Mouse (Mus musculus) splenic B cell, adult 2 months (primary cell): ENCODE measurements around the gene Cmss1.

ENCODE experiments used
- DNase-seq: peaks from one replicate; pipeline ENCODE4 v3.0.0-alpha.2; 2011; ENCODE audit warnings: low read depth, low spot score
- H3K27me3 ChIP-seq: 2 replicates; pipeline ENCODE4 v1.6.1; 2012; ENCODE audit warnings: mild to moderate bottlenecking, low read length, moderate library complexity, mixed read lengths; ENCODE audit not compliant: control insufficient read depth, poor library complexity, insufficient read depth, severe bottlenecking
- H3K36me3 ChIP-seq: 2 replicates; pipeline ENCODE4 v1.6.1; 2012; ENCODE audit warnings: mild to moderate bottlenecking, low read length, moderate library complexity, mixed read lengths; ENCODE audit not compliant: control insufficient read depth, poor library complexity, insufficient read depth, severe bottlenecking

Cmss1 gene

GRCm38 (mm10) chr16:57267068-57267467 is 339.6 kb downstream of the Cmss1 start:
- no peaks in the 10 kb centered on the region for H3K36me3 ChIP-seq
- no peak for DNase-seq
- H3K27me3 ChIP-seq = no peaks in the 10 kb centered on the region

- DNase-seq = no peak
- no peaks in the 10 kb centered on the region for H3K27me3 ChIP-seq
- H3K36me3 ChIP-seq = no peaks in the 10 kb centered on the region
These were observed 346.5 kb downstream of the Cmss1 start for GRCm38 (mm10) chr16:57260152-57260551.

- Histone ChIP-seq H3K27me3 (no peaks in the 10 kb centered on the region), H3K36me3 (no peaks in the 10 kb centered on the region)
- DNase-seq = peak; percentile 60
These were observed 347.1 kb downstream of the Cmss1 start for GRCm38 (mm10) chr16:57259356-57260083.
